Mouse (Mus musculus) MN1 (cell line): Measurements from ENCODE around the gene Nfkbil1.
"Not testable (repeated sequence)": the region's sequence is repeated elsewhere in the genome, so short reads cannot be mapped to it uniquely, and the experiment has no call there.

Source experiments
- DNase-seq: peaks from one replicate; pipeline ENCODE4 v3.0.0-alpha.2; 2016; ENCODE audit warnings: low spot score

Nfkbil1 gene

DNA sequence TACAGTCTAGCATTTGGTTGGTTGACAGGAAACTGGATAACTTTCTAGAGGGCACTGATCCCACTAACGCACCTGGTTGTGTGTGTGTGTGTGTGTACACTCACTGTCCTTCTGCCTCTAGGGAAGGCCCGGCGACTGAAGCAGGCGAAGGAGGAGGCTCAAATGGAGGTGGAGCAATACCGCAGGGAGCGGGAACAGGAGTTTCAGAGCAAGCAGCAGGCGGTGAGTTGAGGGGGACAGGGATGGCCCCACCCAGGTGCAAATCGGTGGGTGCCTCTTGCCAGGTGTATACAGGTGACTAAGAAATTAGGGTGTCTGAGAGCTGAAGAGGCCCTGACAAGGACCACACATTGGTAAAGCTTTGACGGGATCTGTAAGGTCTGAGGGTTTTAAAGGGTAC, 1.4 kb upstream of the Nfkbil1 start:
- DNase-seq, result no peak

DNA sequence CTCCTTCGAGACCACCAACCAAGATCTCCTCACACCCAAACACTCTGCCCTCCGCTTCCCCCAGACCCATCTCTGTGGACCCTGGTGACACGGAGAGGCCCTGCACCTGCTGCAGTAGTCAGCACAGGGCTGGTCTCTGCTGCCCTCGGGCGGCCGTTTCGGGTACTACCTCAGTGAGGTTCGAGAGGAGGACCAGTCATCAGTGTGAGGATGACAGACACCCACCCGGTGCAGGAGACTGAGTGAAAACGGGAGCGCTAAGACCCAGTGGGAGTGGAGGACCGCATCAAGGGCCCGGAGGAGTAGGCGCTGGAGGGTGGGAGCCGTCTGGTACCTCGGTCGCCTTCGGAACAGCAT, 776 bp upstream of the Nfkbil1 start:
- DNase-seq, result peak; percentile 96

DNA sequence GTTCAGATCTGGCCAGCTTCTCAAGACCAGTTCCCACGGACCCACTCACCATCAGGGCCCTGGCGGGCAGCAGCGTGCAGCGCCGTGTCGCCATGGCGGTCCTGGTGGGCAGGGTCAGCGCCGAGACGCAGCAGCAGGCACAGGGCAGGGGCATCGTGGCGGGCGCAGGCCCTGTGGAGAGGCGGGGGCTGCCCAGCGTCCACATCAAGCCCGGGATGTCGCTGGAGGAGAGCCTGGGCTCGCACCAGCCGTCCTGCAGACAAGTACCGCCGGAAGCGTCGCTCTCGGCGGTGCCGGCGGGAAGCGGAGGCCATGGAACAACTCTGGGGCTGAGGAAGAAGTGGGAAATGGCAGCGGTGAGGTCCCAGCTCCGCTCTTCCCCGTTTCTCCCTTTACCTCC, 689 bp downstream of the Nfkbil1 start:
- DNase-seq, result peak; percentile 64

DNA sequence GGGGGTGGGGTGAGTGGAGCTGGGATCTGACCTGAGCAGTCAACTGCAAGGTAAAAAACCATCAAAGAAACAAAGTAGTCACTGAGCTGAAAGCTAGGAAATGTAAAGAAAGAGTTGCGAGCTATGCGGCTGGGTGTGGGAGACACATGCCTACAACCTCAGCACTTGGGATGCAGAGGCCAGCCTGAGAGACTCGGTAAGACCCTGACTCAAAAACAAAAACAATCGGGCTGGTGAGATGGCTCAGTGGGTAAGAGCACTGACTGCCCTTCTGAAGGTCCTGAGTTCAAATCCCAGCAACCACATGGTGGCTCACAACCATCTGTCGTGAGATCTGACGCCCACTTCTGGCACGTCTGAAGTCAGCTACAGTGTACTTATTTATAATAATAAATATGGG, 1.5 kb downstream of the Nfkbil1 start:
- DNase-seq, result not testable (repeated sequence)

DNA sequence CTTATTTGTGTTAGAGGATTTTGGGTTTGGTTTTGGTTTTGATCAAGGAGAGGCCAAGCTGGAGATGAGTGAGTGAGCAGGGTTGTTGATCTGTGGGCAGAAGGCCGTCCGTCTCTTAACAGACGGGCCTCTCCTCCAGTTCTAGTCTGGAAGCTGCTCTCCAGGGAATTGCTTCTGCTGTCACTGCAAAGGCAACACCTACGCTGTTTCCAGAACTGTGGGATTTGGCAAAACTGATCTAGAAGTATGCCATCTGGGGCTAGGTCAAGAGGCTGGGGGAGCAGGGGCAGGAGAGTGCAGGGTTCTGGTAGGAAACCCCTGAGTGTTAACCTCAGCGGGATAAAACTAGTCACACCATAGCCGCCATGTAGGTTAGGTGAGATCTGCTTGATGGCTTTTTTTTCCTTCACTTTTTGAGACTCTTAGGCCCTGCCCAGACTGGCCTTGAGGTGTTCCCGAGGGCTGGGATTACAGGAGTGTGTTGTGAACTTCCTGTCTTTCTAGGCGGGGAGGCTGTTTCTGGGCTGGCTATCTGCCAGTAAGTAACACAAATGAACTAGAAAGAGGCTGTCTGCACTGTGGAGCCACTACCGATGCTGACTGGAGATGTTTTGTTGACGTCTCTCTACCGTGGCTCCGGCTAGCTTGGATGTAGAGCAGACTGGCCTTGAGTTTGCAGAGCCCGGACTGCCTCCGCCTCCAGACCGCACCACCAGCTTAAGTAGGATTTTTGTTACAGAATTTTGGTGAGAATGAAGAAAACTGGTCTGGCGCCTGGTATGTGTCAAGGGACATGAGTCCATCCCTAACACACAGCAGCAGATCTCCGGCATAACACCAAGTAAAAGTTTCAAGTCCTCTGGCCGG, 2.2 kb downstream of the Nfkbil1 start, which contains the start of gene Atp6v1g2:
TSS of gene Atp6v1g2 (plus strand) at position 547 of the 867 bp plus-strand sequence.
- peak; percentile 57 for DNase-seq

DNA sequence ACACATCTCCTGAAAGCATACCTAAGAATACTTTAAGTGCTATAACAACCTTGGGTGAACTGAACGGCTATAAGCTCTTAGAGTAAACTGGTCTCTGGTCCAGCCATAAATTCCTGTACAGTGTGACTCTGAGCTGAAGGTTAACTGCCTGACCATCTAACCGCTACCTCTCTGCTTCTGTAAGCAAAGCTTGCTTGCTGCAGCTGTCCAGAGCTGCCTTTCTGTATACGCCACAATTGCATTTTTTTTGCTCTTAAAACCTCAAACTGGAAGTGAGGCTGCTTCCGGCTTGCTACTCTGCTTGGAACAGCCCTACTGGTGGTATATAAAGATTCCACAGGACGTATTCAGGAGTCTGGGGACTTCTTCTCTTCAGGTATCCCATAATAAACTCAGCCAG, 2.9 kb downstream of the Nfkbil1 start:
- DNase-seq, result no peak

DNA sequence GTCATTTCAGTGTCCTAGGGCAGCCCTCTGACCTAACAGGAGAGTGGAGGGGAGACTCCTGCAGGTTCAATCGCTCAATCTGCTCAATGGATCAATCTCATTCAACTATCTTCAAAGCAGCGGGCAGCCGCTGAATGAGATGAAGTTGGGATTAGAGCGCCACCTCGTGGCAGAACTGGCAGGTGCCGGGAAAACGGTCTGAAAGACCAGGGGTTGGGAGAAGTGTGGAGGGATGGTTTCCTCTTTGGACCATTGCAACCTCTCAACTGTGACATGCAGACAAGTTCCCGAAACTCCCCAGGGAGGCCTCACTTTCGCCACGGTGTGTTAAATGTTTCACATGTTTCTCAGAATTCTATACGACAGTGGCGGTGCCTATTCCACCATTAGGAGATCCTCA, 3.5 kb downstream of the Nfkbil1 start:
- peak; percentile 89 for DNase-seq

DNA sequence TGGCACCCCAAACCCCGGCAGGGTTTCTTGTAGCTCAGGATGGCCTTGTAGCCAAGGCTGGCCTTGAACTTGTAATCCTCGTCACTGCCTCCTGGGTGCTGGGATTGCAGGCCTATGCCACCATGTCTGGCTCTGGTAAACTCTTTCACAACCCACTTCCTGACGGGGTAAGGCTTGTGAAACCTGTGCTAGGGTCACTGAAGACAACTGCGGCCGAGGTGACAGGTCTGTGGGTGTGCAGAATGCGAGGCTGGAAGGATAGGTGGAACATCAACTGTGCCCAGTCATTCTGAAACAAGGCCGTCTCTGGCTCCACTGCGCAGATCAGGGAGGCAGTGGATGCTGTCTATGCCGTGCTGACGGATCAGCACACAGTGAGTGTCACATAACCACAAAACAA, 4.6 kb downstream of the Nfkbil1 start:
- DNase-seq, result no peak

DNA sequence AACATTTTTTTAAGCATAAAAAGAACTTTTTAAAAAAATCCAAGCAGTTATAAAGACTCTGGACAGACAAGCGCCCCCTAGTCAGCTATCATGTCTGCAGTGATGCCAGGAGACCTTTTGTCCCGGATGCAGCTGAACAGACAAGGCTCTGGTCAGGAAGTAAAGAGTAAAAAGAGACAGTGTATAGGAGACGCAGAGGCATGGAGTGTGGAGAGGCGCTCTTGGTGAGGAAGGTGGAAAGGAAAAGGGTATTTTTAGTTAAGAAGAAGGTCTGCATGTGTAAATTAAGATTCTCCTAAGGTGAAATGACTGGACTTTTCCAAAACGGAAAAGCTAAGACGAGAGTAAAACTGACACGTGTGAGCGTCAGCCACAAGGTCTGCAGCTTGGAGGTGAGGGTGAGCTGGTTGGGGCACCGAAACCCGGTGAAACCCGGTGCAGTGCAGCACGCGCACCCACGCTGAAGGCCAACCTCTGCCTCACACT, 9.0 kb downstream of the Nfkbil1 start:
- no peak for DNase-seq

DNA sequence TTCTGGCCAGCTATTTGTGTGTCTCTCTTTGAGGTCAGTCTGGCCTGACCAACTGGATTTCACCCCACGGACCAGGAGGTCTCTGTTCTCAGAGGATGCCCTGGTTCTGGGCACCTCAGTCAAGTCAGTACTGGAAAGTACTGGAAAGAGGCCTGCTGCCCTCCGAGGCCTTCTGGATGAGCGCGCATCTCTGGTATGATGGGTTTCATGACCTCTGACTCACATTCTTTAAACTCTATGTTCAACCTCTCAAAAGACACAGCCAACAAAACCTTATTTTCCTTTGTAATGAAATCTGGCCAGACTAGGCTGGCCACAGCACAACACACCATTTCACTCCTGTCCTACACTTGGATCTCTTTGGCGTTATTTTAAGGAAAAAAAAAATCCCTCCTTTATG, 10.1 kb downstream of the Nfkbil1 start:
- no peak for DNase-seq

DNA sequence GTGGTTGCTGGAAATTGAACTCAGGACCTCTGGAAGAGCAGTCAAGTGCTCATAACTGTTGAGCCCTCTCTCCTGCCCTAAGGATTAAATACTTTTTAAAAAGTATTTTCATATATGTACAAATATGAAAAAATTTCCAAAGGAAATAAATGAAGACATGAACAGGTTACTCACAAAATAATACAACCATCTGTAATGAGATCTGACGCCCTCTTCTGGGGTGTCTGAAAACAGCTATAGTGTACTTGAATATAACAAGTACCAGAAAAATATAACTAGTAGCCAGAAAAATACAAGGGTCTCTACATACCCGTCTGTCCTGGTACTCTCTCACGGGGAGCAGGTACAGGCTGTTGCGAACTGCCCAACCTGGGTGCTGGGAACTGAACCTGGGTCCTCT, 11.0 kb downstream of the Nfkbil1 start:
- no peak for DNase-seq

DNA sequence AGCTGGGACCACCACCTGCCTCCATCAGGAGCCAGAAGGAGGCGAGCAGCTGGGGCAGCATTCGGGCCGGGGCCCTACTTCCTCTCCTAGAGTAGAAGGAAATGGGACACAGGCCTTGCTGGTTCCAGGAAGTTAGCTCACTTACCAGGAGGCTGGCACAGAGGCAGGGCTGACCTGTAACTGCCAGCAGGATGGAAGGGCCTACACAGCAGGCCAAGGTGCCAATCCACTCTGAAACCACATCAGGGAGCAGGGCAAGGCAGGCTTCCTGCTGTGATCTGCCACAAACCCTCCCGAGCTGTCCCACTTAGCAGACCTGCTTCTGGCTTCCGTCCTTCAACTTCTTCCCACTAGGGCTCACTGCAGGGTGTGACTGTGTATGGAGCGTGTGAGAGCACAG, 13.3 kb downstream of the Nfkbil1 start:
- DNase-seq, result no peak

DNA sequence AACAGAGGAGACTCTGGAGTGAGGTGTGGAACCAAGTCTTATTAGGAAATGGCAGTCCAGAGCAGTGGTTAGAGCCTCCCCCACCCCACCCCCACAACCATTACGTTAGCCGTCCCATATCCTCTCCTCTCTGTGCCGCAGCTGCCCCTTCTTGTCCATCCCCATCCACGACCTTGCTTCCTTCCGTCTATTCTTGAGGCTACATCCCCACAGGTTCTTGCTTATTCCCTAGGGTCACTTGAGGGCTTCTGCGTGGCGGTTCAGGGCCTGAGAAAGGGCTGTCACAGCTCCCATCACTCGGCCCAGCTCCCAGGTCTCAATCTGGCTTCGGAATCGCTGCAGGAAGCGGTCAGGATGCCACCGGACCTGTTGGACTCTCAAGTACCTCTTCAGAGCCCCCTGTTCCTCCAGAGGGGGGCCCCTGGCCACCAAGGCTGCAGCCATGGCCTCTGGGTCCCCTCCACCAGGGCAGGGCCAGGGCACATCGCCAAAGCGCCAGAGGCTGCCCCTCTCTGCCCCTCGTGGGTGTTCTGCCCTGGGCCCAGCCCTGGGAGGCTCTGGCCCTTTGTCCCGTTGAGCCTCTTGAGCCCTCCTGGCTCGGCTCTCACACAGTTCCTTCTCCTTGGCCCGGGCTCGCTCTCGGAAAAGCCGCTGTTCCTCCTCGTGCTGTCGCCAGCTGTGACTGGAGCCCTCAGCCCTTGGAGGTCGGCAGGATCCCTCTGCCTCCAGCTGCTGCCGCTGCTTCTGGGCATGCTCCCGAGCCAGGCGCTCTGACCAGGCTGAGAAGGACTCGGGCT, 15.2 kb downstream of the Nfkbil1 start, which contains the start of gene Gm16181:
TSS of gene Gm16181 (plus strand) at position 679 of the 797 bp plus-strand sequence.
- DNase-seq, result no peak

DNA sequence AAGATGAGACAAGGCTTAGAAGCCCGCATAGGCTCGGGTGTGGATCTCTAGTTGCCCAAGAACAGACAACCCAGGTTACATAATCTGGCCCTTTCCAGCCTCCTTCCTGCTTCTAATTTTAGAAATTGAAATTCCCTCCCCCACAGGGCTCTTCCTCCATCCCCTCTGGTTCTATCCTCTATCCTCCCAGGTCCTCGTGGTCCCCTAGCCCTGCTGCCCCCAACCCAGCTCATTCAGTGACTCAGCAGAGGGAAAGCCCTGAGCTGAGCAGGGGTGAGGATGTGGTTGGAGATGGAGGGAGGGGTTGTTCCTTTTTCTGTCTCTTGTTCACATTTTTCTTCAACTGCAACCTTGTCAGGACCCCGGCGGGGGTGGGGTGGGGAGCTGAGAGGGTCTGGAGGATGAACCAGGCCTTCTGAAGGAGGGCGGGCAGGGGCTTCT, 16.0 kb downstream of the Nfkbil1 start:
- no peak for DNase-seq

DNA sequence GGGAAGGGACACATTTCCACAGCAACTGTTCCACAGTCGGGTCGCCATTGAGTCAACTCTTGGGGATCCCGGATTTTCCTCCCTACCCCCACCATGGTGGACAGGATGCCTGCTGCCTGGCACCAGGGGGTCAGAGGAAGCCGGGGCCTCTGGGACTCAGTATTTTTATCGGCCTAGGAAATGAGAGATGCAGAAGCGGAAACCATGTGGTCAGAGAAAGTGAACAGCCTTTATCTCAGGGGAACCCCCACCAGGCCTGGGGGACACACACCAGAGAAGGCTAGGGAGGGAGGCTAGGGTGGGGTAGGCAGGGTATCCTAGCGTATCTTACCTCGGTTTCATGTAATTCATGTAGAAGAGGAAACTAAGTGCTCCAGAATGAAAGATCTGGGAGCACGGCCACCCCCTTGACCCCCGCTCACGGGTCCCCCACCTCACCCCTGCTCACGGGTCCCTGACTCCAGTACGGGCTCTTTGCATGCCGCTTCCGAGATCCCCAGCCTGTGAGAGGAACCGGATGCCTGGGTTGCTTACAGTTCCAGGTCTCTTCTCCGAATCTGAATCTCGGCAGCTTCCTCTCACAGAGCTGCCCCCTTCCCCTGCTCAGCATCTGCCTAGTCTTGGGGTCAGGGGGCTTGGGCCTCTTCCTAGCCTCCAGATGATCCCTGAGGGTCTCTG, 16.9 kb downstream of the Nfkbil1 start:
- DNase-seq, result no peak

DNA sequence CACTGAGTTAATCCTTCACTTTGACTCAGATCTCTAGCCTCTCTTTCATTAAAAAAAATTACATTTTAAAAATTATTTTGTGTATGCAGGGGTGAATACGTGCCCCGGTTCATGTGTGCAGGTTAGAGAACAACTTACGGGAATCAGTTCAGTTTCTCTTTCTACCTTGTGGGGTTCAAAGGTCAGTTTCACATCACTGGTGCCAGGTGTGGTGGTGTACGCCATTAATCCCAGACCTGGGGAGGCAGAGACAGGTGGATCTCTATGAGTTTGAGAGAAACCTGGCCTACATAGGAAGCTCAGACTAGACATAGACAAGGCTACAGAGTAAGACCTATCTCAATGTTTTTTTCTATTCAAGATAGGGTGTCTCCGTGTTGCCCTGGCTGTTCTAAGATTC, 22.5 kb downstream of the Nfkbil1 start:
- no peak for DNase-seq

DNA sequence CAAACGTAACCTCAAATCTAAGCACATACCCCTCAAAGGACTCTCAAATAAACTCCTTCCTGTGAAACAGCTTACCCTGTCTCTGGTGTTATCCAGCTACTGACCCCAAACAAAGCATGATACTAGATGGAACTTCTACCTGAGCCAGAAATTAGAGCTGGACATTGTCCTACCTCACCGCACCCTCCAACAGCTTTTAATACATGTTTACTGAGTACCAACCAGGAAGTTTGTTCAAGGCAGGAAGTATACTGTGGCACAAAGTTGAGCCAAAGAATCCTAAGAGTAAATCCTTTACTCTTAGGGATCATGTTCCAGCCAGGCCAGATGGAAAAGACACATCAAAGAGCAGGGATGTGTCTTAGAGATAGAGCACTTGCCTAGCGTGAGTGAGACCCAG, 25.0 kb downstream of the Nfkbil1 start:
- DNase-seq, result no peak

DNA sequence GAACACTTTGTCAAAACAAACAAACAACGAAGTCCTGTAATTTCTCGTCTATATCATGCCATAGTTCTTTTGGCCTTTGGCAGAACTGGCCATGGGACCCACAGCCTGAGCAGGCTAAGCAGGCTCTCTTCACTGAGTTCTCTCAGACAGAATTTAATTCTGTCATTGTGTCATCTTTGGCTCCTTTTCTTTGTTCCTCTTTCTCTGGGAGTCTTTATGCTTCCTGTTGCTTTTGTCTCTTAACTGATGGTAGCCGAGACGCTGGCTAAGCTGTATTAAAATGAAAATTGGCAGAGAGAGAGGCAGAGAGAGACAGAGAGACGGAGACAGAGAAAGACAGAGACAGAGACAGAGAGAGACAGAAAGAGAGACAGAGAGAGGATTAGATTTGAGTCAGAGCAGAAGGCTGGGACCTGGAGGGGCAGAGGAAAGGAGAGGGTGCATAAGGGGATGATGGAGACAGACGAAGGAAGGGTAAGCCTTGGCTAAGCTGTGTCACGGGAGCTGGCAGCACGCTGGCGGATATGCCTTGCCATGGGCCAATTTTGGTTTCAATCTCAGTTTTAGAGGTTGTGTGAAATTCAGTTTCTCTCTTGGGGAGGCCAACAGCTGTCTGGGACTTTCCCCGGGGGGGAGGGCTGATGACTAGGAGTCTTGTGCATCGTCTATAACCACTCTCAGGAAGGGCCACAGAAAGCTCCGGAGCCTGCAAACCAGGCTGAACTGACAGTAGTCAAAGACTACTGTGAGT, 25.6 kb downstream of the Nfkbil1 start:
- no peak for DNase-seq

DNA sequence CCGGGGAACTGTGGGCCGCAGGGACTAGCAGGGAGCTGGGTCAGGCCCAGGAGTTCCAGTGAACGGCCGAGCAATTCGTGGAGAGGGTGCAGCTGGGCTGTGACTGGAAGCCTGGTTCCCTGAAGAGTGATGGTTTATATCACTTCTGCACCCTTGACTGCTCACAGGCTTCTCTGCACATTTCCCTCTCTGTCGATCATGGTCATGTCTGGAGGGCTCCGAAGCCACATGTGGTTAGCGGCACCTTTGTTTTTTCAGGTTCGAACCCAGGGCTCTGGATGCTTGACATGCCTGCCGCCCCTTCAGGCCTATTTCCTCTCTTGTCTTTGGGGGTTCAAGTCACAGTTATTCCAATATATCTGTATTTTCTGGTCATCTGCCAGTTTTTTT, 30.2 kb downstream of the Nfkbil1 start:
- DNase-seq, result no peak

DNA sequence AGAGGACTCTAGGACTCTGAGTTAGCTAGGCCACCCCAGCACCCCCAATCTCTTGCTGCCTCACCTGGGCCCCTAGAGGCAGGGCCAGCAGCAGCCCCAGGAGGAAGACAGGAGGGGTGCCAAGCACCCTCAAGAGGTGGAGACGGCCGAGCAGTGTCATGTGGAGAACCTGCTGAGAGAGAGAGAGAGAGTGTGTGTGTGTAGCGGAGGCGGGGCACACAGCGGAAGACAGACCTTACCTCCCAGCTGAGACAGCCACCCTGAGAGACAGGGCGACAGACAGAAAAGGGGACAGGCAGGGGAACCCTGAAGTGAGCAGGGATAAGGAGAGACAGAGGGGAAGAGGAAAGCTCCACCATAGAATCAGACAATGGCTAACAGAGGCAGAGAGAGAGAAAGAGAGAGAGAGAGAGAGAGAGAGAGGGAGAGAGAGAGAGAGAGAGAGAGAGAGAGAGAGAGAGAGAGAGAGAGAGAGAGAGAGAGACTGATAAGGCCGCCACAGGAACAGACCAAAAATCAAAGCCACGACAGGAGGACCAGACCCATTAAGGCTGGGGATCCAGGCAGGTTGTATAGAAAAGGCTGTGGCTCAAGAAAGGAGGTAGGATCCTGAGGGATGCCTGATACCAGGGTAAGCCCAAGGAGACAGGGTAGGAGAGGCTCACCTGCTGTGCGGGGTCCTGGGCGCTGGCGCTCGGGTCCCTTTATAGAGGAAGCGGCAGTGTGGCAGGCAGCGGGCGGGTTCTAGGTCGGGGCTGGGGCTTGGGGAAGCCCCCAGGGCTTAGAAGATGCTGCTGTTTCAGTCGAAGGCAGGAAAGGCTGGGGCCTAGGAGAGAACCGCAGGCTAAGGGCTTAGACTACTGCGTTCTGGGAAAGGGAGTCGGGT, 30.9 kb downstream of the Nfkbil1 start, which contains the start of gene Lta:
TSS of gene Lta (minus strand) at position 858 of the 886 bp plus-strand sequence.
- DNase-seq, result no peak

DNA sequence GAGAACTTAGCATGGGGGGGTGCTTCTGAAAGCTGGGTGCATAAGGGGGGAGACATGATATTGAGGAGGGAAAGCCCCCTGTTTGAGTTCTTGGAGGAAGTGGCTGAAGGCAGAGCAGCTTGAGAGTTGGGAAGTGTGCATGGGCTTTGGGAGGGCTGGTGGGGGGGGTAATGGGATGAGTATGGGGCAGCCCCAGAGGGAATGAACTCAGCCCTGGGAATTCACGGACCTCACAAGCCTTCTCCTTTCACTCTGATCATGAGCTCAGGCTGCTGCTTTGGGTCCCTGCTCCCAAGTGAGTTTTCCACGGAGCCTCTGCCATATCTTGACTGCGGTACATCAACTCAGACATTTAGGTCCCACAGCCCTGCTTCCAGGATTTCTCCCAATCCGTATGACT, 33.1 kb downstream of the Nfkbil1 start:
- no peak for DNase-seq
